Mouse (Mus musculus): ENCODE measurements around the gene Plxnb1. TPM values are rescaled to one million over a fixed set of nuclear protein-coding genes. Genes with fewer than 3 reads are reported as not detected.

Plxnb1 gene
- polyA plus RNA-seq, 1 experiment from 2014 or later: 19.1 TPM

- Histone ChIP-seq H3K27me3 (ENCODE audit: control insufficient read depth, insufficient read depth, low read length) (no peaks in the 10 kb centered on the region), H3K9me3 (ENCODE audit: control insufficient read depth, low read length) (no peaks in the 10 kb centered on the region), H3K9ac (ENCODE audit: low read length) (no peak overlapping the region), H3K4me3 (ENCODE audit: low read depth, low read length) (no peak overlapping the region), H3K27ac (ENCODE audit: low read depth, low read length) (no peak overlapping the region), H3K4me1 (ENCODE audit: control insufficient read depth, insufficient read depth, low read length) (no peaks in the 10 kb centered on the region), H3K4me2 (ENCODE audit: low read depth) (no peak overlapping the region), H3K36me3 (ENCODE audit: control insufficient read depth, insufficient read depth, low read length) (peaks cover 43% of the 10 kb centered on the region)
- DNase-seq (ENCODE audit: low spot score) (no peak), ATAC-seq (ENCODE audit: insufficient read depth, low FRiP score, low TSS enrichment) (no peak)
- 96% methylated on average over 11 of the region's 11 CpGs for WGBS
These were observed 19.1 kb downstream of the Plxnb1 start for GRCm38 (mm10) chr9:109114276-109114675.

- no peaks in the 10 kb centered on the region for H3K27me3 ChIP-seq (ENCODE audit: control insufficient read depth, insufficient read depth, low read length)
- H3K9ac ChIP-seq (ENCODE audit: low read length): no peak overlapping the region
- H3K4me2 ChIP-seq (ENCODE audit: low read depth): no peak overlapping the region
- no peak for DNase-seq (ENCODE audit: low spot score)
- H3K27ac ChIP-seq (ENCODE audit: low read depth, low read length): no peak overlapping the region
- H3K4me3 ChIP-seq (ENCODE audit: low read depth, low read length): no peak overlapping the region
- 81% methylated on average over 7 of the region's 7 CpGs for WGBS
- ATAC-seq (ENCODE audit: insufficient read depth, low FRiP score, low TSS enrichment): no peak
- H3K4me1 ChIP-seq (ENCODE audit: control insufficient read depth, insufficient read depth, low read length): no peaks in the 10 kb centered on the region
- no peaks in the 10 kb centered on the region for H3K9me3 ChIP-seq (ENCODE audit: control insufficient read depth, low read length)
- H3K36me3 ChIP-seq (ENCODE audit: control insufficient read depth, insufficient read depth, low read length): peaks cover 41% of the 10 kb centered on the region
These were observed 19.7 kb downstream of the Plxnb1 start for GRCm38 (mm10) chr9:109114871-109115270.

GRCm38 (mm10) chr9:109116205-109116604 is 21.0 kb downstream of the Plxnb1 start:
- ATAC-seq (ENCODE audit: insufficient read depth, low FRiP score, low TSS enrichment) (no peak), DNase-seq (ENCODE audit: low spot score) (no peak)
- H3K9me3 ChIP-seq (ENCODE audit: control insufficient read depth, low read length): no peaks in the 10 kb centered on the region
- H3K36me3 ChIP-seq (ENCODE audit: control insufficient read depth, insufficient read depth, low read length): peaks cover 36% of the 10 kb centered on the region
- no peak overlapping the region for H3K4me2 ChIP-seq (ENCODE audit: low read depth)
- no peak overlapping the region for H3K9ac ChIP-seq (ENCODE audit: low read length)
- no peak overlapping the region for H3K27ac ChIP-seq (ENCODE audit: low read depth, low read length)
- H3K4me3 ChIP-seq (ENCODE audit: low read depth, low read length): no peak overlapping the region
- no peaks in the 10 kb centered on the region for H3K27me3 ChIP-seq (ENCODE audit: control insufficient read depth, insufficient read depth, low read length)
- WGBS: 95% methylated on average over 10 of the region's 10 CpGs
- H3K4me1 ChIP-seq (ENCODE audit: control insufficient read depth, insufficient read depth, low read length): no peaks in the 10 kb centered on the region

GRCm38 (mm10) chr9:109118106-109118505 is 22.9 kb downstream of the Plxnb1 start:
- peaks cover 30% of the 10 kb centered on the region for H3K36me3 ChIP-seq (ENCODE audit: control insufficient read depth, insufficient read depth, low read length)
- ATAC-seq (ENCODE audit: insufficient read depth, low FRiP score, low TSS enrichment) (no peak), DNase-seq (ENCODE audit: low spot score) (no peak)
- no peak overlapping the region for H3K4me3 ChIP-seq (ENCODE audit: low read depth, low read length)
- H3K4me2 ChIP-seq (ENCODE audit: low read depth): no peak overlapping the region
- no peak overlapping the region for H3K9ac ChIP-seq (ENCODE audit: low read length)
- 92% methylated on average over 4 of the region's 4 CpGs for WGBS
- H3K27me3 ChIP-seq (ENCODE audit: control insufficient read depth, insufficient read depth, low read length): no peaks in the 10 kb centered on the region
- H3K4me1 ChIP-seq (ENCODE audit: control insufficient read depth, insufficient read depth, low read length): no peaks in the 10 kb centered on the region
- H3K27ac ChIP-seq (ENCODE audit: low read depth, low read length): no peak overlapping the region
- H3K9me3 ChIP-seq (ENCODE audit: control insufficient read depth, low read length): no peaks in the 10 kb centered on the region

- 92% methylated on average over 9 of the region's 9 CpGs for WGBS
- H3K4me1 ChIP-seq (ENCODE audit: control insufficient read depth, insufficient read depth, low read length): no peaks in the 10 kb centered on the region
- H3K9me3 ChIP-seq (ENCODE audit: control insufficient read depth, low read length): no peaks in the 10 kb centered on the region
- ATAC-seq (ENCODE audit: insufficient read depth, low FRiP score, low TSS enrichment): no peak
- peaks cover 25% of the 10 kb centered on the region for H3K36me3 ChIP-seq (ENCODE audit: control insufficient read depth, insufficient read depth, low read length)
- H3K27ac ChIP-seq (ENCODE audit: low read depth, low read length): no peak overlapping the region
- H3K4me2 ChIP-seq (ENCODE audit: low read depth): no peak overlapping the region
- H3K4me3 ChIP-seq (ENCODE audit: low read depth, low read length): no peak overlapping the region
- no peak for DNase-seq (ENCODE audit: low spot score)
- no peaks in the 10 kb centered on the region for H3K27me3 ChIP-seq (ENCODE audit: control insufficient read depth, insufficient read depth, low read length)
- H3K9ac ChIP-seq (ENCODE audit: low read length): no peak overlapping the region
These were observed 24.4 kb downstream of the Plxnb1 start for GRCm38 (mm10) chr9:109119571-109119970.

- DNase-seq (ENCODE audit: low spot score): no peak
- WGBS: 93% methylated on average over 6 of the region's 6 CpGs
- no peak for ATAC-seq (ENCODE audit: insufficient read depth, low FRiP score, low TSS enrichment)
These were observed 25.8 kb downstream of the Plxnb1 start for GRCm38 (mm10) chr9:109120956-109121355.

GRCm38 (mm10) chr9:109122553-109123085 is 27.4 kb downstream of the Plxnb1 start:
- Histone ChIP-seq H3K9ac (ENCODE audit: low read length) (no peak overlapping the region), H3K4me2 (ENCODE audit: low read depth) (no peak overlapping the region), H3K36me3 (ENCODE audit: control insufficient read depth, insufficient read depth, low read length) (peaks cover 9% of the 10 kb centered on the region), H3K27me3 (ENCODE audit: control insufficient read depth, insufficient read depth, low read length) (no peaks in the 10 kb centered on the region), H3K4me3 (ENCODE audit: low read depth, low read length) (no peak overlapping the region), H3K9me3 (ENCODE audit: control insufficient read depth, low read length) (no peaks in the 10 kb centered on the region), H3K4me1 (ENCODE audit: control insufficient read depth, insufficient read depth, low read length) (no peaks in the 10 kb centered on the region), H3K27ac (ENCODE audit: low read depth, low read length) (no peak overlapping the region)
- ATAC-seq (ENCODE audit: insufficient read depth, low FRiP score, low TSS enrichment) (no peak), DNase-seq (ENCODE audit: low spot score) (no peak)
- 52% methylated on average over 2 of the region's 2 CpGs for WGBS

More at GRCm38 (mm10) chr9:109120956-109121355, 25.8 kb downstream of the Plxnb1 start:
- H3K9me3 ChIP-seq (ENCODE audit: control insufficient read depth, low read length): no peaks in the 10 kb centered on the region
- H3K27ac ChIP-seq (ENCODE audit: low read depth, low read length): no peak overlapping the region
- no peak overlapping the region for H3K4me2 ChIP-seq (ENCODE audit: low read depth)
- H3K9ac ChIP-seq (ENCODE audit: low read length): no peak overlapping the region
- H3K27me3 ChIP-seq (ENCODE audit: control insufficient read depth, insufficient read depth, low read length): no peaks in the 10 kb centered on the region
- H3K36me3 ChIP-seq (ENCODE audit: control insufficient read depth, insufficient read depth, low read length): peaks cover 16% of the 10 kb centered on the region
- H3K4me1 ChIP-seq (ENCODE audit: control insufficient read depth, insufficient read depth, low read length): no peaks in the 10 kb centered on the region
- H3K4me3 ChIP-seq (ENCODE audit: low read depth, low read length): no peak overlapping the region

- H3K4me2 ChIP-seq (ENCODE audit: low read depth): no peak overlapping the region
- WGBS: 73% methylated on average over 6 of the region's 6 CpGs
- H3K4me3 ChIP-seq (ENCODE audit: low read depth, low read length): no peak overlapping the region
- DNase-seq (ENCODE audit: low spot score) (no peak), ATAC-seq (ENCODE audit: insufficient read depth, low FRiP score, low TSS enrichment) (no peak)
- H3K4me1 ChIP-seq (ENCODE audit: control insufficient read depth, insufficient read depth, low read length): no peaks in the 10 kb centered on the region
- no peaks in the 10 kb centered on the region for H3K27me3 ChIP-seq (ENCODE audit: control insufficient read depth, insufficient read depth, low read length)
- no peak overlapping the region for H3K27ac ChIP-seq (ENCODE audit: low read depth, low read length)
- no peaks in the 10 kb centered on the region for H3K9me3 ChIP-seq (ENCODE audit: control insufficient read depth, low read length)
- peaks cover 3% of the 10 kb centered on the region for H3K36me3 ChIP-seq (ENCODE audit: control insufficient read depth, insufficient read depth, low read length)
- no peak overlapping the region for H3K9ac ChIP-seq (ENCODE audit: low read length)
These were observed 28.1 kb downstream of the Plxnb1 start for GRCm38 (mm10) chr9:109123266-109123665.

GRCm38 (mm10) chr9:109124164-109124563 is 29.0 kb downstream of the Plxnb1 start:
- Histone ChIP-seq H3K9ac (ENCODE audit: low read length) (no peak overlapping the region), H3K36me3 (ENCODE audit: control insufficient read depth, insufficient read depth, low read length) (no peaks in the 10 kb centered on the region), H3K4me2 (ENCODE audit: low read depth) (no peak overlapping the region), H3K4me1 (ENCODE audit: control insufficient read depth, insufficient read depth, low read length) (no peaks in the 10 kb centered on the region), H3K27me3 (ENCODE audit: control insufficient read depth, insufficient read depth, low read length) (no peaks in the 10 kb centered on the region), H3K4me3 (ENCODE audit: low read depth, low read length) (no peak overlapping the region), H3K9me3 (ENCODE audit: control insufficient read depth, low read length) (no peaks in the 10 kb centered on the region), H3K27ac (ENCODE audit: low read depth, low read length) (no peak overlapping the region)
- ATAC-seq (ENCODE audit: insufficient read depth, low FRiP score, low TSS enrichment): no peak
- DNase-seq (ENCODE audit: low spot score): no peak
- 91% methylated on average over 3 of the region's 3 CpGs for WGBS
